Mouse (Mus musculus) kidney, adult 2 months (tissue): Measurements from ENCODE around the gene Ptpru. TPM values are rescaled to one million over a fixed set of nuclear protein-coding genes. Genes with fewer than 3 reads are reported as not detected.
"Not testable (repeated sequence)": the region's sequence is repeated elsewhere in the genome, so short reads cannot be mapped to it uniquely, and the experiment has no call there.

Source experiments
- DNase-seq: peaks from one replicate; pipeline ENCODE4 v3.0.0; 2021
- H3K27ac ChIP-seq: fragments of 200-500 bp; 2 replicates; pipeline ENCODE4 v1.5.1; 2012; ENCODE audit warnings: low read depth, low read length, control low read depth, inconsistent platforms; ENCODE audit not compliant: insufficient read depth
- H3K27me3 ChIP-seq: fragments of 200-500 bp; replicated peaks from 2 replicates; pipeline ENCODE4 v1.6.1; 2012; ENCODE audit warnings: mild to moderate bottlenecking, moderate library complexity, low read length, inconsistent platforms; ENCODE audit not compliant: control insufficient read depth, insufficient read depth
- H3K36me3 ChIP-seq: fragments of 200-500 bp; 2 replicates; pipeline ENCODE4 v1.6.1; 2012; ENCODE audit warnings: mild to moderate bottlenecking, moderate library complexity, low read length, inconsistent platforms; ENCODE audit not compliant: control insufficient read depth, insufficient read depth
- H3K4me1 ChIP-seq: fragments of 200-500 bp; 2 replicates; pipeline ENCODE4 v1.6.1; 2011; ENCODE audit warnings: low read length; ENCODE audit not compliant: control insufficient read depth, insufficient read depth
- H3K4me3 ChIP-seq: fragments of 200-500 bp; 2 replicates; pipeline ENCODE4 v1.5.1; 2011; ENCODE audit warnings: mild to moderate bottlenecking, low read depth, low read length, control low read depth; ENCODE audit not compliant: insufficient read depth
- CTCF ChIP-seq: fragments of 200-500 bp; conservative IDR thresholded peaks from 2 replicates; pipeline ENCODE4 v1.5.1; 2011; ENCODE audit warnings: low read depth, mild to moderate bottlenecking, control low read depth, low read length, moderate library complexity, mixed read lengths; ENCODE audit not compliant: insufficient read depth, insufficient read length
- POLR2A ChIP-seq: fragments of 200-500 bp; IDR thresholded peaks from one replicate; pipeline ENCODE4 v1.6.1; 2011; ENCODE audit warnings: low read depth, low read length, control low read depth
- WGBS: fragments of 180-500 bp; shearing (Covaris S2); methylation state at CpG from one replicate; pipeline ENCODE4 v1.1.7; 2018; 5-methylcytosine and 5-hydroxymethylcytosine counted together
- polyA plus RNA-seq: library from polyadenylated mRNA; depleted of rRNA; stranded (reverse); fragments of >200 nt; gene quantifications from 2 replicates; pipeline ENCODE4 v1.2.3, GENCODE M21; 2012

Ptpru gene
- polyA plus RNA-seq, 1 experiment: 19.5 TPM

- DNase-seq: no peak
- WGBS: 87% methylated on average over 3 of the region's 3 CpGs
- Histone ChIP-seq H3K4me1 (no peaks in the 10 kb centered on the region; the same call in 1 of the 2 replicates), H3K27ac (no peak overlapping the region), H3K36me3 (no peaks in the 10 kb centered on the region), H3K4me3 (no peak overlapping the region), H3K27me3 (no peaks in the 10 kb centered on the region)
- TF ChIP-seq POLR2A (no peak), CTCF (no peak)
Observed at GRCm38 (mm10) chr4:131822583-131822982, 15.5 kb downstream of the Ptpru start.

- no peak overlapping the region for H3K4me3 ChIP-seq
- TF ChIP-seq CTCF (no peak), POLR2A (no peak)
- no peak overlapping the region for H3K27ac ChIP-seq
- DNase-seq: no peak
- H3K27me3 ChIP-seq: no peaks in the 10 kb centered on the region
- WGBS: 54% methylated on average over 16 of the region's 16 CpGs
- no peaks in the 10 kb centered on the region for H3K36me3 ChIP-seq
- no peaks in the 10 kb centered on the region for H3K4me1 ChIP-seq
Observed at GRCm38 (mm10) chr4:131821161-131821731, 16.8 kb downstream of the Ptpru start.

GRCm38 (mm10) chr4:131818926-131819325 is 19.2 kb downstream of the Ptpru start:
- WGBS: 78% methylated on average over 23 of the region's 23 CpGs
- Histone ChIP-seq H3K36me3 (no peaks in the 10 kb centered on the region), H3K4me3 (no peak overlapping the region), H3K27ac (no peak overlapping the region), H3K4me1 (no peaks in the 10 kb centered on the region), H3K27me3 (no peaks in the 10 kb centered on the region)
- TF ChIP-seq CTCF (no peak), POLR2A (no peak)
- no peak for DNase-seq

GRCm38 (mm10) chr4:131815774-131816173 is 22.3 kb downstream of the Ptpru start:
- Histone ChIP-seq H3K36me3 (no peaks in the 10 kb centered on the region), H3K4me3 (no peak overlapping the region), H3K4me1 (no peaks in the 10 kb centered on the region), H3K27me3 (no peaks in the 10 kb centered on the region), H3K27ac (no peak overlapping the region)
- WGBS: 62% methylated on average over 10 of the region's 10 CpGs
- DNase-seq: no peak
- TF ChIP-seq POLR2A (no peak), CTCF (no peak)

- WGBS: 62% methylated on average over 10 of the region's 10 CpGs
- peak; percentile 34 for DNase-seq
- Histone ChIP-seq H3K4me1 (no peaks in the 10 kb centered on the region), H3K27ac (no peak overlapping the region), H3K27me3 (no peaks in the 10 kb centered on the region), H3K4me3 (no peak overlapping the region), H3K36me3 (no peaks in the 10 kb centered on the region)
- TF ChIP-seq CTCF (no peak), POLR2A (no peak)
Observed at GRCm38 (mm10) chr4:131814869-131815268, 23.2 kb downstream of the Ptpru start.

GRCm38 (mm10) chr4:131813798-131814197 is 24.3 kb downstream of the Ptpru start:
- Histone ChIP-seq H3K36me3 (no peaks in the 10 kb centered on the region), H3K4me3 (no peak overlapping the region), H3K27me3 (no peaks in the 10 kb centered on the region), H3K27ac (no peak overlapping the region), H3K4me1 (no peaks in the 10 kb centered on the region)
- TF ChIP-seq CTCF (no peak), POLR2A (no peak)
- 82% methylated on average over 7 of the region's 7 CpGs for WGBS
- peak; percentile 36 for DNase-seq

GRCm38 (mm10) chr4:131812458-131812857 is 25.6 kb downstream of the Ptpru start:
- DNase-seq: no peak
- no peak for TF ChIP-seq CTCF
- no peak for TF ChIP-seq POLR2A
- H3K27me3 ChIP-seq: no peaks in the 10 kb centered on the region
- H3K36me3 ChIP-seq: no peaks in the 10 kb centered on the region
- H3K4me1 ChIP-seq: no peaks in the 10 kb centered on the region
- H3K4me3 ChIP-seq: no peak overlapping the region
- no peak overlapping the region for H3K27ac ChIP-seq
- WGBS: 68% methylated on average over 11 of the region's 11 CpGs

- H3K4me1 ChIP-seq: no peaks in the 10 kb centered on the region
- WGBS: 68% methylated on average over 3 of the region's 3 CpGs
- no peak for TF ChIP-seq CTCF
- TF ChIP-seq POLR2A: no peak
- DNase-seq: no peak
- no peaks in the 10 kb centered on the region for H3K36me3 ChIP-seq
- H3K27me3 ChIP-seq: no peaks in the 10 kb centered on the region
- H3K4me3 ChIP-seq: no peak overlapping the region
- no peak overlapping the region for H3K27ac ChIP-seq
Observed at GRCm38 (mm10) chr4:131805255-131805654, 32.8 kb downstream of the Ptpru start.

- not testable (repeated sequence) for H3K4me3 ChIP-seq, H3K4me1 ChIP-seq, DNase-seq, H3K36me3 ChIP-seq, H3K27me3 ChIP-seq, H3K27ac ChIP-seq
- WGBS: 95% methylated on average over 5 of the region's 6 CpGs
Observed at GRCm38 (mm10) chr4:131804732-131805131, 33.4 kb downstream of the Ptpru start.
